10 mouse cellular contexts compared by ENCODE assay signal in genomic region chr12:110674243-110674642, GRCm38 (mm10). TPM values are rescaled to one million over a fixed set of nuclear protein-coding genes. Genes with fewer than 3 reads are reported as not detected.
DNase-seq lines count a peak whose midpoint lies in the region; ATAC-seq and TF ChIP-seq lines count a peak whose summit lies in the region.
"Had no signal": no experiment of that assay in that cellular context is flagged by ENCODE, and none has a peak within 500 bp of the region (broad histone marks: within the 10 kb centered on the region; RNA-seq: fewer than 3 reads in every experiment).

No protein-coding gene starts in this region.

- H3K4me3 ChIP-seq in limb, embryonic 11.5 days (ENCODE audit: low read depth, low read length) = no peak overlapping the region
- no peak overlapping the region for H3K4me3 ChIP-seq in limb, embryonic 10.5 days
- no peak overlapping the region for H3K4me3 ChIP-seq in liver, embryonic 14.5 days (ENCODE audit: insufficient read depth in 1 of 2, low read depth in 2 of 2, low read length in 2 of 2)
- H3K4me3 ChIP-seq: intestine, embryonic 15.5 days had no signal

- TF ChIP-seq CTCF in liver, embryonic 14.5 days (IDR thresholded peaks at IDR 0.05; ENCODE audit: low read depth) = peak; percentile 81

- no peaks in the 10 kb centered on the region for H3K27me3 ChIP-seq in limb, embryonic 11.5 days (ENCODE audit: control insufficient read depth, insufficient read depth, low read length)
- no peaks in the 10 kb centered on the region for H3K27me3 ChIP-seq in limb, embryonic 10.5 days (ENCODE audit: low read depth, poor library complexity, severe bottlenecking)
- H3K27me3 ChIP-seq in liver, embryonic 14.5 days (ENCODE audit: control insufficient read depth, insufficient read depth, low read length) = no peaks in the 10 kb centered on the region
- H3K27me3 ChIP-seq: intestine, embryonic 15.5 days had no signal

- TF ChIP-seq EP300 in liver, embryonic 14.5 days (IDR thresholded peaks at IDR 0.05; ENCODE audit: low read depth) = no peak

- 0 out of 2 replicates have a peak, but pooled peaks cover 3% of the 10 kb centered on the region for H3K4me1 ChIP-seq in limb, embryonic 11.5 days (ENCODE audit: control insufficient read depth, insufficient read depth, low read length)
- H3K4me1 ChIP-seq in limb, embryonic 10.5 days = peaks cover 3% of the 10 kb centered on the region; the same call in 1 of the 2 replicates
- no peaks in the 10 kb centered on the region for H3K4me1 ChIP-seq in liver, embryonic 14.5 days (replicated peaks; ENCODE audit: control insufficient read depth in 2 of 2, insufficient read depth in 2 of 2, low read length in 1 of 2)
- H3K4me1 ChIP-seq: intestine, embryonic 15.5 days had no signal

- no peak overlapping the region for H3K27ac ChIP-seq in limb, embryonic 11.5 days (replicated peaks; ENCODE audit: low read depth, low read length)
- H3K27ac ChIP-seq in limb, embryonic 10.5 days = no peak overlapping the region
- no peak overlapping the region for H3K27ac ChIP-seq in liver, embryonic 14.5 days
- H3K27ac ChIP-seq: intestine, embryonic 15.5 days had no signal

- 50% methylated on average over 5 of the region's 5 CpGs for WGBS in limb, embryonic 11.5 days
- WGBS in limb, embryonic 10.5 days = 55% methylated on average over 5 of the region's 5 CpGs
- WGBS in liver, embryonic 14.5 days (ENCODE audit: insufficient replicate concordance) = 39% methylated on average over 5 of the region's 5 CpGs

- H3K9me3 ChIP-seq in limb, embryonic 11.5 days (ENCODE audit: control insufficient read depth, low read length) = no peaks in the 10 kb centered on the region
- H3K9me3 ChIP-seq in limb, embryonic 10.5 days (replicated peaks) = no peaks in the 10 kb centered on the region
- H3K9me3 ChIP-seq in liver, embryonic 14.5 days (ENCODE audit: control insufficient read depth, low read length) = no peaks in the 10 kb centered on the region
- H3K9me3 ChIP-seq: intestine, embryonic 15.5 days had no signal

- peak; percentile 56 for DNase-seq in CD4-positive, CD25-positive, alpha-beta regulatory T cell, adult 2 months (ENCODE audit: low read depth, low spot score)
- DNase-seq in limb, embryonic 11.5 days (ENCODE audit: low spot score) = peak; percentile 61
- no peak for DNase-seq in limb, embryonic 10.5 days (ENCODE audit: low spot score)
- peak; percentile 90 for DNase-seq in ES-CJ7 (ENCODE audit: low read depth, low spot score)
- peak in 1 of 3 experiments; percentile 35 for DNase-seq in liver, embryonic 14.5 days (ENCODE audit: low read depth in 3 of 3, low spot score in 3 of 3)
- DNase-seq in layer of hippocampus, adult 9-11 months = no peak
- DNase-seq: cerebellum, adult 11-12 months had no signal

- ATAC-seq in CD4-positive, CD25-positive, alpha-beta regulatory T cell, adult 4 months = no peak
- no peak for ATAC-seq in limb, embryonic 11.5 days (ENCODE audit: insufficient number of reproducible peaks, low FRiP score, low TSS enrichment, low read depth)
- ATAC-seq in liver, embryonic 14.5 days (ENCODE audit: insufficient read depth) = no peak
- ATAC-seq in erythroid progenitor cell, adult 5-6 weeks (replicated peaks; ENCODE audit: low FRiP score, poor library complexity, severe bottlenecking) = no peak
- ATAC-seq: intestine, embryonic 15.5 days had no signal

- no peaks in the 10 kb centered on the region for H3K36me3 ChIP-seq in limb, embryonic 11.5 days (ENCODE audit: control insufficient read depth, insufficient read depth, low read length)
- peaks cover 17% of the 10 kb centered on the region for H3K36me3 ChIP-seq in limb, embryonic 10.5 days
- no peaks in the 10 kb centered on the region for H3K36me3 ChIP-seq in liver, embryonic 14.5 days (replicated peaks; ENCODE audit: control insufficient read depth, insufficient read depth, low read depth)

- H3K9ac ChIP-seq in limb, embryonic 11.5 days (ENCODE audit: low read length) = no peak overlapping the region
- H3K9ac ChIP-seq in liver, embryonic 14.5 days (replicated peaks) = no peak overlapping the region
- H3K9ac ChIP-seq: intestine, embryonic 15.5 days had no signal

- H3K4me2 ChIP-seq in limb, embryonic 11.5 days (ENCODE audit: low read depth, severe bottlenecking) = no peak overlapping the region
- H3K4me2 ChIP-seq in liver, embryonic 14.5 days (ENCODE audit: low read depth) = no peak overlapping the region
- H3K4me2 ChIP-seq: intestine, embryonic 15.5 days had no signal

RNA-seq across cellular contexts. Expression of gene 1700001K19Rik, which starts 8.2 kb away (rescaled TPM):
- under 1 TPM in 1 of 2 experiments, not detected in 1; 0.70 TPM for polyA plus RNA-seq in CD4-positive, CD25-positive, alpha-beta regulatory T cell, adult 4 months (2017; shearing (Covaris generic))
- 0.20 and 0.27 TPM in 2 replicates for polyA plus RNA-seq in limb, embryonic 11.5 days (2014; fragmentation: Nextera tagmentation; extraction: Ambion mirVana)
- not detected in 2 replicates for polyA plus RNA-seq in limb, embryonic 10.5 days (2016; fragmentation: Nextera tagmentation; extraction: Ambion mirVana)
- polyA plus RNA-seq in liver, embryonic 14.5 days (2012; rRNA removed) = not detected in 2 replicates
- not detected in 2 replicates for polyA plus RNA-seq in liver, embryonic 14.5 days (2014; fragmentation: Nextera tagmentation; extraction: Ambion mirVana)
- total RNA-seq in erythroid progenitor cell, adult 5-6 weeks (2015; ENCODE audit: low replicate concordance) = not detected in 2 replicates
- total RNA-seq in erythroid progenitor cell, adult 5-6 weeks (2017; ENCODE audit: low replicate concordance) = not detected in 2 replicates
- polyA plus RNA-seq: intestine, embryonic 15.5 days had no signal

RNA-seq across cellular contexts. Expression of gene Hsp90aa1, which starts 28.3 kb away (rescaled TPM):
- polyA plus RNA-seq in CD4-positive, CD25-positive, alpha-beta regulatory T cell, adult 4 months (2017; shearing (Covaris generic)) = 100 to 1,000 TPM; 140 to 181 TPM
- 1,253 and 1,280 TPM in 2 replicates for polyA plus RNA-seq in limb, embryonic 11.5 days (2014; fragmentation: Nextera tagmentation; extraction: Ambion mirVana)
- polyA plus RNA-seq in limb, embryonic 10.5 days (2016; fragmentation: Nextera tagmentation; extraction: Ambion mirVana) = 1,005 and 1,256 TPM in 2 replicates
- 103 and 161 TPM in 2 replicates for polyA plus RNA-seq in liver, embryonic 14.5 days (2012; rRNA removed)
- polyA plus RNA-seq in liver, embryonic 14.5 days (2014; fragmentation: Nextera tagmentation; extraction: Ambion mirVana) = 653 and 697 TPM in 2 replicates
- 338 and 340 TPM in 2 replicates for total RNA-seq in erythroid progenitor cell, adult 5-6 weeks (2015; ENCODE audit: low replicate concordance)
- total RNA-seq in erythroid progenitor cell, adult 5-6 weeks (2017; ENCODE audit: low replicate concordance) = 564 and 616 TPM in 2 replicates

Comparison
In these comparisons a context has a peak if more than half of its experiments do, and no peak if none do; other contexts are left out.
1. DNase-seq: peak in CD4-positive, CD25-positive, alpha-beta regulatory T cell, adult 2 months (single experiment), limb, embryonic 11.5 days (single experiment) and ES-CJ7 (single experiment); none in limb, embryonic 10.5 days (single experiment) and layer of hippocampus, adult 9-11 months (single experiment).